Mouse (Mus musculus): ENCODE results near the gene Adprhl1.

The Adprhl1 gene

DNA sequence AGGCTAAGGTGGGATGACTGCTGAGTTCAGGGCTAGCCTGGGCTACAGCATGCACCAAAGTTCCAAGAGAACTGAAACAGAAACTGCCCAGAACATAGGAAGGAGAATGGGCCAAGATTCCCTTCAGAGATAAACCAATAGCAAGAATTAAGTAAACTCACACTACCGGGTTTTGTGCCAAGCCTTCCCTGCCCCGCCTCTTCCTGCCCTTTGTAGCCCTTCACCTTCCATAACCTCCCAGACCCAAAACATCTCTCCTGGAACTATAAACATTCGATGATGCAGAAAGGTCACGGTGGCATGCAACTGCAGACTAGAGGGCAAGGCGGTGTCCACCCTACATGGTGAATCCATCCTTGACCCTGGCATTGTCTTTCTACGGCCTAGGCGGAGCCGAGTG is 63.7 kb downstream of the Adprhl1 start:
- no peak for DNase-seq

DNA sequence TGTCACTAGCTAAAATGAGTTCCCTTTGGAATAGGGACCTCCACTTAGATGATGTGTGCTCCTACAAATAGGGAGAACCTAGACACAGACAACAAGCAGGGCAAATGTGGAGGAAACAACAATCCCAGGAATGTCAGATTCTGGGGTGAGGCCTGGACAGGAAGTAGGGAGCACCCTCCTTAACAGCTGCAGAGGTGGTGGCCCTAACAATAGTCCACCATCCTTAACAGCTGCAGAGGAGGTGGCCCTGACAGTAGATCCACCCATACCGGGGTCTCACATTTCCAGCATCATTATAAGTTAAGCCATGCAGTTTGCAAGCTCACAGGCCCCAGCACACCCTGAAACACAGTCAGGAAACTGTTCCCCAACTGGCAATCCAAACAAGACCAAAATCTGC is 65.1 kb downstream of the Adprhl1 start:
- no peak for DNase-seq

DNA sequence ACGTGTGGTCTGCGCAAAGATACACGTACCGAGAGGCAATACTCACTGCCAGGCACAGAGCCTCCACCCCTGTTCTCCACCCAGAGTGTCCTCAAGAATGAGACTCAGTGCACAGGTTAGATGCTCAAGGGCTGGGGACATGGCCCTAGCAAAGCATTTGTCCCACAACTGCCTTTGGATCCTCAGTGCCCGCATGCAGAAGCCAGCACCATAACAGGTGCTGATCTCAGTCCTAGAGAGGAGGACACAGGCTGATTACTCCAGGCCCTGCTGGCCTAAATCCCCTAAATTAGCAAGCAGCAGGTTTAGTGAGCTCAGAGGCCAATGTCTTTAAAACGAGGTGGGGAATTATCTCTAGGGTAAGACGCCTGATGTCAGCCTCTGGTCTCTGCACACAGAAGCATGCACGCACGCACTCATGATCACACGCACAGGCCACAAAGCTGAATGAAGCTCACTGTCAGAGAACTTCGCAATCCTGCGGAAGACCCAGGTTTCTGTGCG is 65.9 kb downstream of the Adprhl1 start:
- no peak for DNase-seq

DNA sequence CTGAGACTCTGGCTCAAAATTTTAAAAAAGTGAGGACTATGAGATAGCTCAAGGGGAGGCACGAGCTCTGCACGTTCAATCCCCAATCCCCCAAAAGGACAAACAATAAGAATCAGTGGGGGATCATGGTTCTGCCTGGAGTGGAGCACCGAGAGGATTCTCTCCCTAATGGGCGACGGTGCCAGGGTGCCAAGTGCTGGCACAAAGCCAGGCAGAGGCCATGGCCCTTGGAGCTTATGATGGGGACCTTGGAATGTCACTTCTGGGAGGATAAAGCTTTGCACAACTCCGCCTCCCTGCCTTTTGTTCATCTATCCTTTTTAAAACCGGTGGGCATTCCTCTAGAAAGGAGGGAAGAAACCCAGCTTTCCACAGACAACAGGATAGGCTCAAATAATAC is 66.3 kb downstream of the Adprhl1 start:
- DNase-seq: no peak

DNA sequence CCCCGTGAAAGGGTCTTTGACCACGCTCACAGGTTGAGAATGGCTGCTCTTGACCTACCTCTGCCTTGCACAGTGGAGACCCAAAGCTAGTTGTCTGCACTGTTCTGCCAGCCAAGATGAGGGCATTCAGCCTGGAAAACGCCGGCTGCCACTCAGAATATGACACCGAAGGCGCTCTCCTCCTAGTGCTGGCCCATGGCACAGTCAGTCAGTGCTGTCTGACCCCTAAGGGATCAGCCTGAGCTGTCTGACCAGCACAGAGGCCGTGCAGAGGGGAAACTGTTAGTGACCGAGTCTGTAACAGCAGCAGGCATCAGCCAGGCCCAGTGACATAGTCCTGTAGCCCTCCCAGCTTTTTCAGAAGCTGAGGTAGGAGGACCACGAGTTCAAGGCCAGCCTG is 66.7 kb downstream of the Adprhl1 start:
- DNase-seq: no peak

DNA sequence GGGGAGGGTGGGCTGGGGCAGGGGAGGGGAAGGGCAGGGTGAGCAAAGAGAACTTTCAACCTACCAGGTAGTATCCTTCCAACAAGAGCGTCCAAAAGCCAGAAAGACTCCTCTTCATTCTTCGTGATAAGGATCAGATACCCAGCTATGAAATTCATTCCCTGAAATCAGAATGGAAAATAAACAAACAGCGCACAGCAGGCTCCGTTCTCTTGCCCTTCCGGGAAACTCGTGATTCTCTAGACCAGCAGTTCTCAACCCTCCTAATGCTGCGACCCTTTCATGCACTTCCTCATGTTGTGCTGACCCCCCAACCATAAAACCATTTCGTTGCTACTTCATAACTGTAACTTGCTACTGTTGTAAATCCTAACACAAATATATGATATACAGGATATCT is 67.1 kb downstream of the Adprhl1 start:
- DNase-seq: no peak

DNA sequence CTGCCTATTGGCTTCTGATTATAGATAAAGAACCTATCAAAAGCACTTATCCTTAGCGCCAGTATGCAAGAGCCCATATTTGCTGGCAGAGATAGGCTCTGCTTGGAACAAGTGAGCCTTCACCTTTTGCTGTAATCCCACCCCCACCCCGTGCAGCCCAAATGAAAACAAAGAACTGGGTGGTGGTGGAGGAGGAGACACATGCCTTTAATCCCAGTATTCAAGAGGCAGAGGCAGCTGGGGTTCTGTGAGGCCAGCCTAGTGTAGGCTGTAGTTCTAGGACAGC is 72.3 kb downstream of the Adprhl1 start:
- DNase-seq: no peak

DNA sequence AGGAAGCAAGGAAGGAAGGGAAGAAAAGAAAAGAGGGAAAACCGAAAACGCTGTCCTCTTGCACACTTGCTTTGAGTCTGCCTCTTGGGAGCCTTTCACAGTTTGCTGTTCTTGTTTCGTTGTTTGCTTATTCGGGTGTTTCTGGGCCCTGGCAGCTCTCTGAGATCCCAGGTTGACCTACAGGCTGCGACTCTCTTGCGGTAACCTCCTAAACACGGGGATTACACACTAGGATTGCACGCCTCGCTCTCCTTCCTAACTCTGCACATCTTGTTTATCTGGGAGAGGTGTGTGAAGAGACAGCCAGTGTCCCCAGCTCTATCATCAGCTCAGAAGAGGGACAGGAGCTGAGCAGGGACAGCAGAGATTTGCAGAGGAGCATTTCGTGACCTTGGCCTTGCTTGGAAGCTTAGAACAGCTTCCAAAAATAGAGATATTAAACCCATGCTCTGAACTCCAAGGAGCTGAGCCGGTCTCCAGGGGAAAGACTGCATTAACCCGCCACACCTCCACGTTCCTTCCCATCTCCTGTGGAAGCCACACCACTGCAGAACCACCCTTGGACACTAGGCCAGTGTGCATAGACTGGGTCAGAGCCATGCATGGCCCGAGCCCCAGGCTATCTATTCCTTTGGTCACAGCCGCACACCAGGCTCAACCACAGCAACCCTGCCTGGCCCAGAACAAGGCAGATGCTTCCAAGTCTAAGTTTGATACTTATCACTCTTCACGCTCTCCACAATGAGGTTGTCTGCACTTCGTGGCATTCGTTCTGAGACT is 72.9 kb downstream of the Adprhl1 start:
- DNase-seq: no peak

DNA sequence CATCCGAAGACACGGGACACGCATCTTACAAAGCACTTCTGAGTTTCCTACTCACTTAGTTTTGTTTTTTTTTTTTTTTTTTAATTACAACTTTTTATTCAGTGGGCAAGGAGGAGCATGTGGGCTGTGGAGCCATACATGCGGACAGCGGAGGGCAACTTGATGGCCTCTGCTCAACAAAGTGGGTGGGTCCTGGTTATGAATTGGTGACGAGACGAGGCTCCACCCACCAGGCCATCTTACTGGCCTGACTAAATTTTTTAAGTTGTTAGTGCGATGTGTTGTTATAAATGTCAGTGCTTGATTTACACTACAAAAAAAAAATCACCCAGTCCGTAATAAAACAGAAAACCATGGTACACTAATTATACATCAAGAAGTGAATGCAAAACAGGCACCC is 73.6 kb downstream of the Adprhl1 start:
- DNase-seq: no peak

DNA sequence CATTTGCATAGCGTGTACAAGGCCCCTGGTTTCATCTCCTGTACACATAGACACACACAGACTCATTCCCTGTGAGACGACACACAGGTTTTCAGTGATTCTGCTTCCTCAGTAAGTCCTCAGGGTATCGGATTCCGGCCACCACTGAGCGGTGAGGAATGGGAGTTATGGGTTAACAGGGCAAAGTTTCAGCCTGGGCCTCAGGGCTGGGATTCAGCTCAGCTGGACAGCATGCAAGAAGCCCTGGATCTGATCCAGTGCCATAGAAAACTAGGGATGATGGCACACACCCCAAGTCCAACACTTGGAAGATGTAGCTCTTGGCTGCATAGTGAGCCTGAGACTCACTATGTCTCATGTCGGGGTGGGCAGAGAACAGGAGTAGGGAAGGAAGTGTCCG is 74.0 kb downstream of the Adprhl1 start:
- no peak for DNase-seq

DNA sequence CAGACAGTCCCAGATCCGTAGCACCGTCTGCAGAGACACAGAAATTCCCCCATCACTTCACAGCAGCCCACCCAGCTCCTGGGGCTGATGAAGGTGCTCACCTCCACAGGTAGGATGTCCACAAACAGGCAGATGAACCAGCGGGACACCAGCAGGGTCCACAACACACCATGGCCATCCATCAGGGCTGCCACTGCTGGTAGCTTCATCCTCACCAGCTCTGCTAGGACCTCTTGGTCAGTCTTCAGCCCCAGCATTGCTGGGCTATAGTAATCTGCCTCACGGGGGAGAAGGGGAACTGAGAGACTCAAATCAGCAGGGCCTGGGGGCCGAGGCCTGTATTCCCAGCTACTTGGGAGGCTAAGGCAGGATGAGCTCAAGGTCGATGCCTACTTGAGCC is 74.5 kb downstream of the Adprhl1 start:
- no peak for DNase-seq

DNA sequence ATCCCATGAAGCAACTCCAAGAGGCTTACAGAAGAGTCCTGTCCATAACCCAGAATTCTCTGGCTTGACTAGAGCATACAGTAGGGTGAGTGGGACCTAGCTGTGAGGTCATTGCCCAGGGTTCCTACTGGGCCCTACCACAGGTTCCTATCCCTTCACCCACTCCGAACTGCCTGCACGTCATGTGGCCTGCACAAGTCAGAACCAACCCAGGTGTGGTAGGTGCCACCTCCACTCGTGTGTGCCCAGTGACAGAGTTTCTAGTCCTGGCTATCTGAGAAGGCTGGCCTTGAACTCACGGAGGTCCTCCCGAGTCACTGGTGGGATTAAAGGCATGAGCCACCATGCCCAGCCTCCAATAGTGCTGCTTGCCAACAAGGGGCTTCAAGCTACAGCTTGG is 75.8 kb downstream of the Adprhl1 start:
- no peak for DNase-seq

DNA sequence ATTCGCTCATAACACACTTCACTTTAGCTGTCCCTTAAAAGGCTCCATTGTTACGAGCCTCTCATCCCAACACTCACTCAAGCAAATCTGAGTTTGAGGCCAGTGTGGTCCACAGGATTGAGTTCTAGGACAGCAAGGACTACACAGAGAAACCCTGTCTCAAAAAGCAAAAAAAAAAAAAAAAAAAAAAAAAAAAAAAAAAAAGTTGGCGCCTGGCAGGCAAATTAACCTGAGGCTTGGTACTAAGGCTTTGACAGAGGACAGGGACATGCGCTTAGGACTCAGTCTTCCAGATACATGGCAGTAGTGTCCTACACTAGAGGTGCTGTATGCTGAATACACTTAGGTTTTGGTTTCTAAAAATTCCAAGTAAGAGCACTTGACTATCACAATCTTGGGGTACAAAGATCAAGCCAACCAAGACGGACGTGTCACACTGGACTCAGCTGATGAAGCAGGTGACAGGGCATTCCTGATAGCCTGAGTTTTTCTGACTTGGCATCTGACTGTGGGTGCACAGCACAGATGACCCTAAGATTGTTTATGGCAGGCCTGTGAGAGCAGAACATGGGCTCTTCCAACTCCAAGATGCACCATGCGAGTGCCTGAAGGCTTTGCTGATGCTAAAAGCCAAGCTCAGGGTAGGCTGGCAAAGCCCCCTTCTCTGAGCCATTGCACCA is 76.6 kb downstream of the Adprhl1 start:
- DNase-seq: no peak

DNA sequence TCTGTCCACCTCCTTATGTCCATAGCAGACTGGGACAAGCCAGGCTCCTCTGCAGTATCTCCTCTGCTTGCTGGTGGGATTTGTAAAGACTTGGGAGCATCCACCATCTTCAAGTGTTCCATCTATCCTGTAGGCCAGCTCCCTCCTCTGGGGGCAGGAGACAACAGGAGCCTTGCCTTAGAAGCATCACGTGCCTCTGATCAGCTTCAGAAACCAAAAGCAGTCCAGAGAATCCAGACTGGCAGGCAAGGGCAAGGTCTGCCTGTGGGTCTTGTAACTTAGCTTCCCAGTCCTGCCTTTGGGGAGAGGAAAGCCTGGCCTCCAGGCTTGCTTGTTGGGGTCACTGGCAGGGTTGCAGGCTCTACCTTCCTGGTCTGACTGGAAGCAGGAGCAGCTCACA is 78.3 kb downstream of the Adprhl1 start:
- no peak for DNase-seq

DNA sequence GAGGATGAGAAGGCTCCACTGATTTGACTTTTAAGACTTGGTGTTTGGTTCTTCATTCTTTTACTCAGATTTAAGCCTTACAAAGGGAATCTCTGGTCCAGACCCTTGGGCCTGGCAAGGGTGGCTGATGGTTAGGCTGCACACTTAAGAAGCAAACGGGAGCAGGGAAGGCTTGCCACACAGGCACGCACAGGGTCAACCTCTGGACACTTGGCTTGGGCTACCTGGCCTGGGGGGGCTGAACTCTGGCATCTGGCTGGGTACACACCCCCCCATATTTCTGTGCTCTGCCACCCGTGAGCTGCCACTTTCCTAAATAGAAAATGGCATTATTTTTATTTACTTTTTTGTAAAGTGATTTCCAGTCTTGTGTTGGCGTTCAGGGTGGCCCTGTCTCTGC is 79.2 kb downstream of the Adprhl1 start:
- DNase-seq: no peak

DNA sequence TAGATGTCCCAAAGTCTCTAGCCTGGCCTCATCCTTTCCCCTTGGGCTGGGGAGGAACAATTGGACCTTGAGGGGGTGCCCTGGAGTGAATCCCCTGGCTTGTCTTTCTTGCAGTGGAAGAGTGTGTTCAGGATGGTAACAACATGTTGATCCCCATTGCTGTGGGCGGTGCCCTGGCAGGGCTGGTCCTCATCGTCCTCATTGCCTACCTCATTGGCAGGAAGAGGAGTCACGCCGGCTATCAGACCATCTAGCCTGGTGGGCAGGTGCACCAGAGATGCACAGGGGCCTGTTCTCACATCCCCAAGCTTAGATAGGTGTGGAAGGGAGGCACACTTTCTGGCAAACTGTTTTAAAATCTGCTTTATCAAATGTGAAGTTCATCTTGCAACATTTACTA is 79.7 kb downstream of the Adprhl1 start:
- DNase-seq: no peak
